Mouse (Mus musculus): ENCODE data around the gene Atg16l1. TPM values are rescaled to one million over a fixed set of nuclear protein-coding genes. Genes with fewer than 3 reads are reported as not detected.

Atg16l1 gene
- 53.6 and 55.4 TPM in 2 replicates for polyA plus RNA-seq (2016; fragmentation: Nextera tagmentation; extraction: Ambion mirVana)

DNA sequence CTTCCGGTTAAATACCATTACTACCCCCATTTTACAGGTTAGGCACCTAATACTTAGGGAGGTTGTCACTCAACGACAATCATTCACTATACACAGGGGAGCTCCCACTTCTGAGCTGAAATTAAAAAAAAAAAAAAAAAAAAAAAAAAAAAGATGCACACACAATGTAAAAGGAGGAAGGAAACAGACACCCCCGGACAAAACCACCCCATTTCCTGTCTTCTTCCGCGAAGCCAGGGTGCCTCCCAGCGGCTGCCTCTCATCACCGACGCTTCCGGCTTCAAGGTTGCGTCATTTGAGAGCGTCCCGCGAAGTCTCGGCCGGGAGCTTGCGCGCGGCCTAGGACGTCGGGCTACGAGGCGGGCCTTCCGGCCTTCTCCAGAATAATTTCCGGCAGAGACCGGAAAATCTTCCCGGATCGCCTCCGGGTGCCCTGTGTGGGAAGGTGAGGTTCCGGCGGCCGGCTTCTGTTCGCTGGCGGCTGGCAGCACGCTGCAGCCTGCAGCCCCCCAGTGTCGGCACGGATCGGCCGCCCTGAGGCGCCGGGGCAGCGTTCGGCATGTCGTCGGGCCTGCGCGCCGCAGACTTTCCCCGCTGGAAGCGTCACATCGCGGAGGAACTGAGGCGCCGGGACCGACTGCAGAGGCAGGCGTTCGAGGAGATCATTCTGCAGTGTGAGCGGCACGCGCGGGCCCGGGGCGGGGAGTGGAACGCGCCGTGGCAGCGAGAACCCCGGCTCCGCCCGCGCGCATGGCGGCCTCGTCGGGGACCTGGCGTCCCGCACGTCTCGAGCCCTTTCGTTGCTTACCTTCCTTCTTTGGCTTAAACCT is at the start of gene Atg16l1:
TSS of gene Atg16l1 (plus strand) at position 230 of the 830 bp plus-strand sequence.
- peaks cover 15% of the 10 kb centered on the region for H3K36me3 ChIP-seq
- WGBS, result 1% methylated on average over 79 of the region's 79 CpGs
- H3K4me3 ChIP-seq, result peak within 1 kb of the TSS; percentile 89
- no peaks in the 10 kb centered on the region for H3K9me3 ChIP-seq
- H3K9ac ChIP-seq (replicated peaks), result peak within 1 kb of the TSS; percentile 91
- peaks cover 16% of the 10 kb centered on the region for H3K4me1 ChIP-seq
- peak within 1 kb of the TSS; percentile 78 for H3K4me2 ChIP-seq (replicated peaks)
- peak; percentile 97 for ATAC-seq (ENCODE audit: low FRiP score, low read depth)
- H3K27me3 ChIP-seq, result no peaks in the 10 kb centered on the region
- H3K27ac ChIP-seq (replicated peaks), result peak within 1 kb of the TSS; percentile 86

DNA sequence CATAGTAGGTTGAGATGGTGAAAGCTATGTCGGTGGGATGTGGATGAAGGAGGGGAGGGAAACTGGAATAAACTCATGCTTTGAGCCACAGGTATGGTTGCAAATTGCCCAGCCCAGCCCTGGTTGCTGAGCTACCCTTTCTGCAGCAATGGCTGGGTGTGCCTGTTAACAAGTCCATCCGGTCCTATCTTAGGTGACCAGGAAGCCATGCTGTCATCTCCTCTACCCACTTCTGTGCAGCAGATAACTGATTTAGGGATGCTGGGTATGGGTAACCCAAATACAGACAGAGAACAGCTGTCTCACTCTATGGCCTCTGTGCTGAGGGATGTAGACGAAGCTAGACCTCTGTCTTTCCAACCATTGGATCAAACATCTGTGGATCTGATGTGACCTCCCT is 49.3 kb upstream of the Atg16l1 start:
- H3K4me2 ChIP-seq (replicated peaks), result no peak overlapping the region
- no peak overlapping the region for H3K9ac ChIP-seq (replicated peaks)
- 84% methylated on average over 3 of the region's 3 CpGs for WGBS
- no peak overlapping the region for H3K27ac ChIP-seq (replicated peaks)
- no peaks in the 10 kb centered on the region for H3K27me3 ChIP-seq
- no peak for ATAC-seq (ENCODE audit: low FRiP score, low read depth)
- no peak overlapping the region for H3K4me3 ChIP-seq
- H3K4me1 ChIP-seq, result peaks cover 12% of the 10 kb centered on the region
- H3K9me3 ChIP-seq, result peaks cover 3% of the 10 kb centered on the region; the same call in 1 of the 2 replicates
- H3K36me3 ChIP-seq, result no peaks in the 10 kb centered on the region

DNA sequence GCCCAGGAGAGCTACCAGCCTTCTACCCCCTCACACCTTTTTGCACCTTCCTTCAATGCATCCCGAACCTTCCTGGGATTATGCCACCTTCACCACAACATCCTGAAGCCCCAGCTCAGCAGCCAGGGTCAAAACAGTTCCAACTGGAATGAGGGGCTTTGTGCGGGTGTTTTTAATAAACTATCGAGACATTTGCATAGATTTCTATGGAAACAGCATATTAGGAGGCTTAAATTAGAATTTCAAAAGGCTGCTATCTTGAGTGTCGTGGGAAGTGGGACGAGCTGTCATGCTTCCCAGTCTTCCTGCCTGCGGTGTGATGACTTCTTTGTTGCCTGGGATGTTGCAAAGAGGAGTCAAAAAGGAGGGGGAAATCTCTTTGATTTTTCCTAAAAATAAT is 46.6 kb upstream of the Atg16l1 start:
- Histone ChIP-seq H3K27me3 (no peaks in the 10 kb centered on the region), H3K4me2 (replicated peaks) (no peak overlapping the region), H3K9me3 (peaks cover 3% of the 10 kb centered on the region; the same call in 1 of the 2 replicates), H3K9ac (replicated peaks) (no peak overlapping the region), H3K27ac (replicated peaks) (no peak overlapping the region), H3K36me3 (no peaks in the 10 kb centered on the region), H3K4me3 (no peak overlapping the region), H3K4me1 (peaks cover 12% of the 10 kb centered on the region)
- no peak for ATAC-seq (ENCODE audit: low FRiP score, low read depth)
- 37% methylated on average over 6 of the region's 6 CpGs for WGBS

DNA sequence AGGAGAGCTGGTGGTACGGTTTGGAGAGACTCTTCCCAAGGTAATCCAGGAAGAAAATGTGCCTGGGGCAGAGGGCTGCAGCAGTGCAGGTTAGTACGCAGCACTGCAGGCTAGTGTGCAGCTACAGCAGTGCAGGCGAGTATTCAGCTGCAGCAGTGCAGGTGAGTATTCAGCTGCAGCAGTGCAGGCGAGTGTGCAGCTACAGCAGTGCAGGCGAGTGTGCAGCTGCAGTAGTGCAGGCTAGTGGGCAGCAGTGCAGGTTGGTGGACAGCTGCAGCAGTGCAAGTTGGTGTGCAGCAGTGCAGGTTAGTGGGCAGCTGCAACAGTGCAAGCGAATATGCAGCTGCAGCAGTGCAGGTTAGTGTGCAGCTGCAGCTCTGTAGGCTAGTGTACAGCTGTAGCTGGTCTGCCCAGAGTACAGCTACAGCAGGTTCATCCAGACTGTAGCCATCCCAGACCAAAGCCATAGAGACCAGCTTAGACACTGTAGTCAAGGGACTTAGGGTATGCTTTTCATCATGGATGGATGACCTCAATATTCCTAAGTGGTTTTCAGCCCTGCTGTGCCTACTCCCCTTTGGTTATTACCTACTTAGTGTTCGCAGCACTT is 45.9 kb upstream of the Atg16l1 start:
- Histone ChIP-seq H3K4me3 (no peak overlapping the region), H3K4me1 (peaks cover 12% of the 10 kb centered on the region), H3K27me3 (no peaks in the 10 kb centered on the region), H3K9me3 (peaks cover 3% of the 10 kb centered on the region; the same call in 1 of the 2 replicates), H3K4me2 (replicated peaks) (no peak overlapping the region), H3K27ac (replicated peaks) (no peak overlapping the region), H3K36me3 (no peaks in the 10 kb centered on the region), H3K9ac (replicated peaks) (no peak overlapping the region)
- ATAC-seq (ENCODE audit: low FRiP score, low read depth), result no peak
- 88% methylated on average over 7 of the region's 7 CpGs for WGBS

DNA sequence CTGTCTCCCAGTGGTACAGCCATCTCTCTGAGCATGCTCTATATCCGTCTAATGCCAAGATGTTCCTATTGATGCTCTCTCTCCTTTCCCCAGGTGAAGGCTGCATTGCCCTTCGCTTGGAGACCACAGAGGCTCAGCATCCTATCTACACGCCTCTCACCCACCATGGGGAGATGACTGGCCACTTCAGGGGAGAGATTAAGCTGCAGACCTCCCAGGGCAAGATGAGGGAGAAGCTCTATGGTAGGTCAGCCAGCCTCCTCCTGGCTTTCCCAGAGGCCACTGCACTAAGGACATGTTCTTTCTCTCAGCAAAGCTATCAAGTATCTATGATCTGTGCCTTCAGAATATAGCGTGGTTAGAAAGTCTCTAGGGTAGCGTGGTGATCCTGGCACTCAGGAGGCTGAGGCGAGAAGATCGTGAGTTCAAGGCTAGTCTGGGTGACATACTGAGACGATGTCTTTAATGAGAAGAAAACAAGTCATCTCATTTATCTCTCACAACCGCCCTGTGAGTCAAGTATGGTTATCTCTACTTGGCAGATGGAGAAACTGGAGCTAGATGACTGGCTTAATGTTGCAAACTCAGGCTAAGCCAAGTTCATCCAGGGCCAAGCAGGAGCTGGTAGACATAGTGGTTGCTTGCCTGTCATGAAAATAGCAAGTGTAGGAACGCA is 43.6 kb upstream of the Atg16l1 start:
- Histone ChIP-seq H3K9ac (replicated peaks) (no peak overlapping the region), H3K4me3 (no peak overlapping the region), H3K36me3 (no peaks in the 10 kb centered on the region), H3K9me3 (peaks cover 3% of the 10 kb centered on the region; the same call in 1 of the 2 replicates), H3K4me1 (peaks cover 12% of the 10 kb centered on the region), H3K4me2 (replicated peaks) (no peak overlapping the region), H3K27ac (replicated peaks) (no peak overlapping the region), H3K27me3 (no peaks in the 10 kb centered on the region)
- no peak for ATAC-seq (ENCODE audit: low FRiP score, low read depth)
- 89% methylated on average over 10 of the region's 10 CpGs for WGBS

DNA sequence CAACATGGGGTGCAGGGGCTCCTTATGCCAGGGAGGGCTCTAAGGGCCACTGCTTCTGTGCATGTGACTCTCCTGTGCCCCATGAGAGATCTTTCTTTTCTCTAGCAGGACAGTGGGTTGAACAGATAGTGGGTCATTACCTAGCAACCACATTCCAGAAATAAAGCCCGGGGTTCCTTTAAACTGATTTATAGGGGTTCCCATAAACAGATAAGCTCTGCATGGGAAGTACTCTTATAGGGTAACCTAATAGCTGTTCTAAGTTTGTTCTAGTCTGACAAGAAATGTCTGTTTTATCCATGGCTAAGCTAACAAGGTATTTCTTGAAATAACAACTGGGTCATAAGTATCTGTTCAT is 43.1 kb upstream of the Atg16l1 start:
- H3K4me1 ChIP-seq, result peaks cover 12% of the 10 kb centered on the region
- H3K27ac ChIP-seq (replicated peaks), result no peak overlapping the region
- ATAC-seq (ENCODE audit: low FRiP score, low read depth), result no peak
- no peaks in the 10 kb centered on the region for H3K36me3 ChIP-seq
- H3K4me3 ChIP-seq, result no peak overlapping the region
- no peaks in the 10 kb centered on the region for H3K27me3 ChIP-seq
- H3K9ac ChIP-seq (replicated peaks), result no peak overlapping the region
- 96% methylated on average over 1 of the region's 1 CpGs for WGBS
- no peak overlapping the region for H3K4me2 ChIP-seq (replicated peaks)
- peaks cover 3% of the 10 kb centered on the region; the same call in 1 of the 2 replicates for H3K9me3 ChIP-seq

DNA sequence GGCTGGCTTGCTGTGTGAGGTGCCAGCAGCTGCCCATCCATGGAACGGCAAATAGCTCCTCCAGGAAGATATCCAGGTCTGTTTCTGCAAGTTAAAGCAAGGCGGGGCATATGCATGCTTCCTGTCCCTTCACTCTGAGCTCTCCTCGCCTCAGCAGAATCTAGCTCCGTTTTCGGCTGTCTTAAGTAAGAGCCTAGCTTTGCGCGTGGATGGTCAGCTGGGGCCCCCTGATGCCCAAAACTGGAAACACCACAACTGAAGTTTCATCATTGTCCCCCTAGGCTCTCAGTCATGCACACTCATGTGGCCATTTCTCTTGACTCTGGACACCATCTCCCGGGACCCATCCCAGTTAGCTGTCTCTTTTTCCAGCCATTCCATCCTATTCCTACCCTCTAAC is 34.3 kb upstream of the Atg16l1 start:
- Histone ChIP-seq H3K9me3 (0 out of 2 replicates have a peak, but pooled peaks cover 3% of the 10 kb centered on the region), H3K4me1 (no peaks in the 10 kb centered on the region), H3K9ac (replicated peaks) (no peak overlapping the region), H3K27me3 (no peaks in the 10 kb centered on the region), H3K4me3 (no peak overlapping the region), H3K36me3 (no peaks in the 10 kb centered on the region), H3K4me2 (replicated peaks) (no peak overlapping the region), H3K27ac (replicated peaks) (no peak overlapping the region)
- no peak for ATAC-seq (ENCODE audit: low FRiP score, low read depth)
- WGBS, result 37% methylated on average over 8 of the region's 8 CpGs

DNA sequence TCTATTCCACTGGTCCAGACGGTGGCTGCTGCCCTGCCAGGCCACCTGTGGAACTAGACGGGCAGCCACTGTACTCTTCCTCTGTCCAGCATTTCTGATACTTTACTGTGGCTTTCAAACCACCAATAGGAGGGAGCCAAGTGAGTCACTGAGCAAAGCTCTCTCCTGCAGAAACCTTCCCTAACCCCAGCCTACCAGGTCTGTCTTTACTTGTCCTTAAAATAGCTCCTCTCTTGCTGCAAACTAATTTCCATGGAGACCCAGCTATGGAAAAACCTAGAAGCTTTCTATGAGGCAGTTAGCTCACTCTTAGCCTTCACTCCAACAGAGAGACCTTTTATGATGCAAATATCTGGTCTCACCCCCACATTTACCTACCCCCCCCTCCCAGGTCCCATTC is 33.6 kb upstream of the Atg16l1 start:
- ATAC-seq (ENCODE audit: low FRiP score, low read depth), result no peak
- 53% methylated on average over 2 of the region's 2 CpGs for WGBS
- H3K36me3 ChIP-seq, result no peaks in the 10 kb centered on the region
- no peak overlapping the region for H3K4me3 ChIP-seq
- no peak overlapping the region for H3K27ac ChIP-seq (replicated peaks)
- no peak overlapping the region for H3K9ac ChIP-seq (replicated peaks)
- H3K4me1 ChIP-seq, result no peaks in the 10 kb centered on the region
- 0 out of 2 replicates have a peak, but pooled peaks cover 3% of the 10 kb centered on the region for H3K9me3 ChIP-seq
- no peak overlapping the region for H3K4me2 ChIP-seq (replicated peaks)
- no peaks in the 10 kb centered on the region for H3K27me3 ChIP-seq

DNA sequence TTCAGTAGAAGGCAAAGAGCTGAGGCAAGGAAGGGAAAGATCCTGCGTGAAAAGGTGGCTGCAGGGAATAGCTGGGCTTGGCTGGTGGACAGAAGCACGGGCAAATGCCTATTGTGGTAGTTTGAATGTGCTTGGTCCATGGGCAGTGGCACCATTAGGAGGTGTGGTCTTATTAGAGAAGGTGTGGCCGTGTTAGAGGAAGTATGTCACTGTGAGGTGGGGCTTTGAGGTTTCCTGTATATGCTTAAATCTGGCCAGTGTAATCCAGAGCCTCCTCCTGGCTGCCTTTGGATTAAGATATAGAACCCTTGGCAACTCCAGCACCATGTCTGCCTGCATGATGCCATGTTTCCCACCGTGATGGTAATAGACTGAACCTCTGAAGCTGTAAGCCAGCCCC is 32.3 kb upstream of the Atg16l1 start:
- Histone ChIP-seq H3K36me3 (no peaks in the 10 kb centered on the region), H3K9me3 (0 out of 2 replicates have a peak, but pooled peaks cover 3% of the 10 kb centered on the region), H3K9ac (replicated peaks) (no peak overlapping the region), H3K27ac (replicated peaks) (no peak overlapping the region), H3K4me2 (replicated peaks) (no peak overlapping the region), H3K27me3 (no peaks in the 10 kb centered on the region), H3K4me1 (no peaks in the 10 kb centered on the region), H3K4me3 (no peak overlapping the region)
- no peak for ATAC-seq (ENCODE audit: low FRiP score, low read depth)
- 68% methylated on average over 4 of the region's 4 CpGs for WGBS

DNA sequence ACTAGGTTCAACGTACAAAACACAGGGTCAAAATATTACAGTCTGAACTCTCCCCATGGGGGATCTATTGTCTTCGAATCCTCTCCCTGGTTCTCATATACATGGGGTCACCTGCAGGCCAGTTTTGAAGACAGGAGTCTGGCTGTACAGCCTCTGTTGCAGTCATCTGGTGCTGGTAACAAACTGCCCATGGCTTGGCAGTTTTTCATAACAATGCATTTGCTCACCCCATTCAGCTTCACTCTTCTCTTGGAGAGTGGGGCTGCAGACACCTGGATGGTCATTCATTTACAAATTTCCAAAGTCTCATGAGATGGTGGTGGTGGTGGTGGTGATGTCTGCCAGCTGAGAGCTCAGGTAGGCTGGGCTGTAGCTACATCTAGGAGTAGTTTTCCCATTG is 26.6 kb upstream of the Atg16l1 start:
- WGBS, result 79% methylated on average over 2 of the region's 2 CpGs
- no peaks in the 10 kb centered on the region for H3K4me1 ChIP-seq
- no peaks in the 10 kb centered on the region for H3K36me3 ChIP-seq
- no peak overlapping the region for H3K27ac ChIP-seq (replicated peaks)
- H3K27me3 ChIP-seq, result no peaks in the 10 kb centered on the region
- H3K9ac ChIP-seq (replicated peaks), result no peak overlapping the region
- no peak for ATAC-seq (ENCODE audit: low FRiP score, low read depth)
- H3K4me3 ChIP-seq, result no peak overlapping the region
- H3K4me2 ChIP-seq (replicated peaks), result no peak overlapping the region
- 0 out of 2 replicates have a peak, but pooled peaks cover 3% of the 10 kb centered on the region for H3K9me3 ChIP-seq

DNA sequence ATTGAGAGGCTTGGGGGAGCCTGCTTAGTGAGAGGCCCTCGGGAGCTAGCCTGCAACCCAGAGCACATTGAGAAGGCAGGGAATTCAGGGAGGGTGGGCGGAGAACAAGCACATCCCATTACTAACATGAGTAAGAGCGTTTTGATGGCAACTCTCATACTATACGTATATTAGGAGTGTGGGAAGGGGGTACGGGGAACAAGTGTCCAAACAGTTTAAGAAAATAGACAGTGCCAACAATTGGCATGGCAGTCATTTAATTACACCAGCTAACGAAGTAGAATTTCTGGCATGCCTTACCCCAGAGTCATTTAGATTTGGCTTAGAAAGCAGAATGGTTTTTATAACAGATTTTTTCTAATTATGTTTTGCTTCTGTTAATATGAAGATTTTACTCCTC is 25.8 kb upstream of the Atg16l1 start:
- no peak for ATAC-seq (ENCODE audit: low FRiP score, low read depth)
- Histone ChIP-seq H3K27ac (replicated peaks) (no peak overlapping the region), H3K4me1 (no peaks in the 10 kb centered on the region), H3K27me3 (no peaks in the 10 kb centered on the region), H3K9me3 (0 out of 2 replicates have a peak, but pooled peaks cover 3% of the 10 kb centered on the region), H3K9ac (replicated peaks) (no peak overlapping the region), H3K36me3 (no peaks in the 10 kb centered on the region), H3K4me2 (replicated peaks) (no peak overlapping the region), H3K4me3 (no peak overlapping the region)
- 90% methylated on average over 6 of the region's 6 CpGs for WGBS

DNA sequence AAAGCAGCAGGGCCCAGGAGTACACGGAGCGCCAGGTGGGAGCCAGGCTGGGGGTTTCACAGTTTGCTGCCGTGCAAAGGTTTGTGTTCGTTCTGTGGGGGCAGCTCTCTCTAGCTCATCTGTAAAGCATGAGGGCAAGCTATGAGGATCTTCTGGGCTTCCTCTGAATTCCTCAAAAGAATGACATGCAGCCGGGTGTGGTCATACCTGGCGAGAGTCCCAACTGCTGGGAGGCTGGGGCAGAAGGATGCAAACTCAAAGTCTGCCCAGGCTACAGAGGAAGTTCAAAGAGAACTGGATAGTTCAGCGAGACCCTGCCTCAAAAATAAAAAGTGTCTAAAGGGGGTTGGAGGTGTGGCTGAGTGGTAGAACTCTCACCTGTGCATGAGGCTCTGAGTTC is 25.4 kb upstream of the Atg16l1 start:
- no peaks in the 10 kb centered on the region for H3K27me3 ChIP-seq
- H3K4me2 ChIP-seq (replicated peaks), result no peak overlapping the region
- 0 out of 2 replicates have a peak, but pooled peaks cover 2% of the 10 kb centered on the region for H3K9me3 ChIP-seq
- H3K27ac ChIP-seq (replicated peaks), result no peak overlapping the region
- no peak overlapping the region for H3K9ac ChIP-seq (replicated peaks)
- no peak overlapping the region for H3K4me3 ChIP-seq
- H3K36me3 ChIP-seq, result no peaks in the 10 kb centered on the region
- ATAC-seq (ENCODE audit: low FRiP score, low read depth), result no peak
- no peaks in the 10 kb centered on the region for H3K4me1 ChIP-seq
- WGBS, result 92% methylated on average over 7 of the region's 7 CpGs

Measured in midbrain, embryonic 12.5 days (tissue).